Mouse (Mus musculus): ENCODE measurements at regions not wholly inside any gene's neighbourhood (a gene's known extent, or its start where the extent isn't known, plus 50 kb on each side); places are given as distances from the start of the nearest gene placed in this dataset.

DNA sequence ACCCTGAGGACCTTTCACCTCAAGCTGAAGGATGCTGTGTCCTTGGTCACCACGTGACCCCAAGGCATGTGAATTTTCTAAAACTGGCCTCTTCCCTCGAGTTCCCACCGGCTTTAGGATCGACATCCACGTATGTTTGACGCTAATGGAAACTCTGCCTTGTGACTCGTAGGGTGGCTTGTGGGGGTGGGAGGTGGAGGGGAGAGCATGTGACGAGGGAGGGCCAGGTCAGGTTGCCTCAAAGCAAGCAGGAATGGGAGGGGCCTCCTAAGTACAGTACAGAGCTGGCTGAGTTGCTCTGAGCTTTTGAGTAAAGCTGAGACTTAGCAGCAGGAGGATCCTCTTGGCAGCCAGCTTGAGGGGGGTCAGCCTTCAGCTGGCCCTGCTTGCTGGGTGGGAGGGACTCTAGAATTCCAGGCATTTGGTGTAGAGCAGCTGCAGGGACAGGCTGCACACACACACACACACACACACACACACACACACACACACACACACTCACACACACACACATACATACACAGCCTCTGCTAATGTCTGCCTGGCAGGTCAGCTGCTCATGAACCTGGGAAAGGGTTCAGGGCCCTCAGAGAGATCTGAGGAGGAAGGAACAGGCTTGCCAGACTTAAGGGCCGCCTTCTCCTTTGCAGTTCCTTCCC, 78.5 kb downstream of the Sik1 start:
- peak; percentile 24 for DNase-seq (ENCODE audit: low read depth, low spot score)

DNA sequence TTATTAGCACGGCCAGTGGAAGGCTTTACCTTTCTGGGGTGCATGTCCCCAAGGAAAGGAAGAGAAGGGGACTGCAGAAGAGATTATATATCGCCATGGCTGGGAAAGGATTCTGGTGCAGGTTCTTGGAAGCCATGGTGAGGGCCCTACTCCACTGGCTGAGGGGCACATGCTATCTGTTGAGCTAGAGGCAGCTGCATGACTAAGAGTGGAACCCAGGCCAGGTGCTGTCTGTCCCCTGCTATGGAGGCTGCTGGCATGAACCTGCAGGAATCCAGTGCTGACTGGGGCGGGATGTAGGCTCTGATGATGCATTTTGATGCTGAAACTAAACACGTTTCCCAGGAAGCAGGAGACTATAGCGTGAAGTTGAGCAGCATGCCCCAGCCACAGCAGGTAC, 77.9 kb downstream of the Sik1 start:
- DNase-seq (ENCODE audit: low read depth, low spot score): no peak

DNA sequence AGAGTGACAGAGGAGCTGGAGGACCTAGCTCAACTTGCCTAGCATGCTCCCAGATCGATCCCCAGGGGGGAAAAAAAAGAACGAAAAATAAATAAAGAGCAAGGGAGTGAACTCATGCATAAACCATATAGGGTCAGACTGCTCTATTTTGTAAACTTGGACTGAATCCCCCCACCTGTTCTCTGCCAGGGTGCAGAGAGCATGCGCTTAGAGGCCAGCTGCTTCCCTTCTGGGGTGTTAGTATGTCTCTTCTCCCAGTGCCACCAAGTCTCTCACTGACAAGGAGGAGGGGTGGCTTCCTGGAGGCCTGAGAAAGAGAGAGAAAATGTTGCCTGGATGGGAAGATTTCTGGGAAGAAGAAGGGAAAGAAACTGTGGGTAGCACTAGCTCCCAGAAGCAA, 76.1 kb downstream of the Sik1 start:
- DNase-seq (ENCODE audit: low read depth, low spot score): no peak

DNA sequence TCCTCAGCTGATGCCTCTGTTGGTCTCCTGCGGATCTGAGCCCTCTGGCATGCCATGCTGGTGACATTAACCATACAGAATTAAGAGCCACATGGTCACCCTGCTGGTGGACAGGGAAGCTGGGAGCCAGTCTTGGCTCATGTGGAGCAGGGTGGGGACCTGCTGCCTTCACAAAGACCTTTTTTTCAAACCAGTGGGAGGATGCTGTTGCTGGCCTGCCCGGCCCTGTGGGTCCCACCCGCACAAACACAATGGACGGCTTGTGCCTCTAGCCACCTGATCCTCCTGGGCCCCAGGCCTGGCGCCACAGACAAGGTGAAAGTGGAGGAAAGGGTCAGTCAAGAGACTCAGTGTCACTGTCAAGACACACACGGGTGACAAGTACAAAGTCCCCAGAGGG, 73.4 kb downstream of the Sik1 start:
- no peak for DNase-seq (ENCODE audit: low read depth, low spot score)

DNA sequence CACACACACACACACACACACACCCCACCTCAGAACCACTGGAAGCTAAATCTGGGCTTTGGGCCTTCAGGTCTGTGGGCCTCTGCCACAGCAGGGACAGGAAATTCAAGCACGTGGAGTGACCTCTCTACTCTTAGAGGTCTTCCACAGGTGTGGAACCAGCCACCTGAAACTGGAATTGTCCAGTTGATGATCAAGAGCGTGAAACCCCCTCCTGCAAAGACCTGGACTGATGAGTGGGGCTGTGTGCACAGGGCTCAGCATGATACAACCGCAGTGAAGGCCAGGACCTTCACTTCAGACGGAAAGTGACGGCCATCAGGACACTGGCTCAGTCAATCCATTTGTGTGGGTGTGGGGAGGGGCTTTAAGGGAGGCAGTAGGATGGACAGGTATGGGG, 72.5 kb downstream of the Sik1 start:
- no peak for DNase-seq (ENCODE audit: low read depth, low spot score)

DNA sequence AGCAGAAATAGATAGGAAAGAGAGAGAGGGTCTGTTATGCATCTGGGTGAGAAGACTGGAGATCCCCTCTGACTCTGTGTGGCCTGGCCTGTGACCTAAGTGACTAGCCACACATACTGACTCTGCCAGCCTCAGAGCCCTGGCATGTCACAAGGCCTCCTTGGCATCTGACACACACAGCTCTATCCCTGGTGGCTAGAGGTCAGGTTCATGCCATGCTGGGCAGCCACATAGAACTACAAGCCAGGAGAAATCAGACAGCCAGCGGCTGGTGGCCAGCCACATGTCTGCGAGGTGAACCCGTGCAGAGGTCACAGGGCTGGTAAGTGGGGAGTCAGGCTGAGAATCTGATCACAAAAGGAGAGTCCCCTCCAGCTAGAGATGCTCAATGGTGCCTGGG, 67.3 kb downstream of the Sik1 start:
- DNase-seq (ENCODE audit: low read depth, low spot score): no peak

DNA sequence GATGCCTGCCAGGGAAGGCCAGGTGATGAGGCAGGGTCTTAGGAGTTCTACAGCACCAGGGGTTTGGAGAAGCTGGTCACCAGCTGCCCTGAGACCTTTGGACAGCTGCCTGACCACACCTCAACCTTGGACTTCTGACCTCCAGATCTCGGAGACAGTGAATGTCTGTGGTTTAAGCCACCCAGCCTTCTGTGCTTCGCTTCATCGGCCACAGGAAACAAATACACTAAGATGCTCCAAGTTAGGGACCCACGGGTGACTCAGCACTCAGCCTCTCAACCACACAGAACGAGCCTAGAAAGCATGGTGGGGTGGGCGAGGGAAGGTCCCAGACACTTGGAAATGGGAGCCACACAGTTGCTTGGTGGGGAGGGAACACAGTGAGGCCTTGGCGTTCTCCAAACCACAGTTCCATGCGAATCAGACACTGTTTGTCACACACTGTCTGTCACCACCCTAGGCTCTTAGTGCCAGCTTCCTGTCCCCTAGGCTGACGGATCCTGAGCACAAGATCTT, 66.5 kb downstream of the Sik1 start:
- peak; percentile 66 for DNase-seq (ENCODE audit: low read depth, low spot score)

DNA sequence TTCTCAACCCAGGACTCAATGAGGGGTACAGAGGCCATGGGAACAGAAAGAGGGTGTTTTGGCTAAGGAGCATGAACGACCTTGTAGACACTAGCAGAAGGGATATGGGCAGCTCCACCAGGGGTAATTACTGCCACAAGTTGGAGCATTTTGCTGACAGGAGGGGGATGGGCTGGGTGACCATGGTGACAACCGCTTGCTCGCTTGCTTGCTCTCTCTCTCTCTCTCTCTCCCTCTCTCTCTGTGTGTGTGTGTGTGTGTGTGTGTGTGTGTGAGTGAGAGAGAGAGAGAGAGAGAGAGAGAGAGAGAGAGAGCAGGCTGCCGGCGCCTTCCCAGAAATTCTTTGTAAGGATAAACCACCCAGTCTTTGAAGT, 65.7 kb downstream of the Sik1 start:
- no peak for DNase-seq (ENCODE audit: low read depth, low spot score)

DNA sequence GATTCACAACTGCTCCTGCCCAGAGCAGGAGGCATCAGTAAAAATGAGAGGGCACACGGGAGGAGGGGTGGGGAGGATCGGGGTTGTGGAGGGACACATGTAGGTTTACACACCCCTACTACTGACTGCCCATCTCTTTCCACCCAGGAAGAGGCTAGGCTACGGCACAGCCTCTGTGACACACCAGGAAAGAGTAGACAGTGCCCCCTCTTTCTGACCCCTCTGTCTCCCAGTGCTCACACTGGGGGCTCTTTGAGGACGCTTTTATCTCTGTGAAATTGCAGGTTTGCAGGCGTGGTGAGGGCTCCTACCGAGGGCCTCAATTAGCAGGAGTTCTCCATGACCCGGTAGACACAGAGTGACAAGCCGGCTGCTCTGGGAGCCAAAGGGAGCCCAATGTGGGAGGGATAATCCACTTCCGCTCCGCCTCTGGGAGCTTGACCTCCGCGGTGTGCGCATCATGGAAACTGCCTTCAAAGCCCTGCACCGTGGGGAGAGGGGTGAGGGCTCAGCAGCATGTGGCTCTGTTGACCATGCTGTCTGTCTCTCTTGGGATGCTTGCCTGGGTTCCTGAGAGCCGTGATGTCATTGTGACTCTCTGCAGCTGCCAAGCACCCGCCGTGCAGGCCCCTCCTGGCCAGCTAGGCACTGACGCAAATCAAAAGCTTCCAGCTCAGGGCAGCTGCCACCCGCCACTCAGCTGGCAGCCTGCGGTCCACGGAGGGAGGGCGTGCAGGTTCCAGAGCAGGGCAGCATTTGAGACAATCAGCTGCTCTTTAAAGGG, 65.1 kb downstream of the Sik1 start:
- DNase-seq (ENCODE audit: low read depth, low spot score): no peak

DNA sequence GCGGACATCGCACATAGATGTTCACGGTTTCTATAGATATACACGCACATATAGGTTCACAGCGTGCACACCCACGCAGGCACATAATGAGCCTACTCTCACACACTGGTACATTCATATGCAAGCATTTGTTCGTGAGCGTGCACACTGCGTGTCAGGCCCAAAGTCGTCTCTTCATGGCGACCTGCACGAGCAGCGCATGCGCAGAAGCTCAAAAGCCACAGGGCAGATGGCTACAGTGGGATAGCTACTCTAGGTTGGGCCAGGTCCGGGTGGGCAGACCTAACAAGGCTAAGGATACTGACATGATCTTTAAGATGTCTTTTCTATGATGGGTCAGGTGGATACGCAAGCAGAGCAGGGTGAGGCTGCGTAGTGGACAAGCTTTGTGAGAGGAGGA, 63.9 kb downstream of the Sik1 start:
- no peak for DNase-seq (ENCODE audit: low read depth, low spot score)

DNA sequence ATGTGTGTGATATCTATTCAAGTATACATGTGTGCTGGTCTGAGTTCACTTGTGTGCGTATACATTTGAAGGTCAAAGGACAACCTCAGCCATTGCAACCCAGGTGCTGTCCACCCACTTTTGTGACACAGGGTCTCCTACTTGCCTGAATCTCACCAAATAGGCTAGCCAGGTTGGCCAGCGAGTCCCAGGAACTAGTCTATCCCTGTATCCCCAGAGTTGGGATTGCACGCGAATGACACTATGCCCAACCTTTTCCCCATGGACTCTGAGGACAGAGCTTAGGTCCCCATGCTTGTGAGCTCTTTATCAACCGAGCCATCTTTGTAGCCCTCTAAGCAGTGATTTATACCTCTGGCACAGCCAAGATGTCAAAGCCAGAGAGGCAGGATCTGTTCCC, 62.6 kb downstream of the Sik1 start:
- DNase-seq (ENCODE audit: low read depth, low spot score): no peak

DNA sequence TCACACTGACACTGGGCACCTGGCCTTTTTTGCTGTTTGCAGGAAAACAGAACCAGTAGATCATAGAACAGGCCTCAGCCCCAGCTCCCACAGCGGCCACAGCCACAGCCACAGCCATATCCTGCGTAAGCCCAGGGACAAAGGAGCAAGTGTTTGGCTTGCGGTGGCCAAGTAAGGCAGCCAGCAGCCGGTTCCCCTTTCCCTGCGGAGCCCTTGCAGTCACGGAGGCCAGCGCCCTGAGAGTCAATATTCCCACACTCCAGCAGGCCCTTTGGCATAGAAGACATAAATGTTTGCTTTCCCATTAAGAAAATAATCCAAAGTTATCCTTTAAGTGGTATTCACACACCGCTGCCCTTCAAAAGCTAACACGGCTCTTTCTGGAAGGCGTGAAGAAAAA, 62.1 kb downstream of the Sik1 start:
- DNase-seq (ENCODE audit: low read depth, low spot score): no peak

DNA sequence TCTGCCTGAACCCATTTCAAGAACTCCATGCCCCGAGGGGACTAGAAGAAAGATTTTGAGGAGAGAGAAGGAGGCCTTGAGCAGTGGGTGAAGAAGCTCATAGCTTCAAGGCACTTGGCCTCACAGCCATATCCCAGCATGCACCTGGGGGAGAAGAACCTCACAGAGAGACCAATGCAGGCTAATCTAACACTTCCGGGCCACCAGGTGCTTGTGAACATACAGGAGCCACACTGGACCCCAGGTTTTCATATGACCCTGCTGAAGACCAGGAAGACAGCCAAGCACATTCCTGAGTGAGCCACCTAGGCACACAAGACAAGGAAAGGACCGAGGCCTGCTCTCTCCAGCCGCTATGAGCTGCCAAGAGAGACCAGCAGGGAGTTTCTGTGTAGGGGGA, 61.6 kb downstream of the Sik1 start:
- no peak for DNase-seq (ENCODE audit: low read depth, low spot score)
